Mouse (Mus musculus): ENCODE results near the gene Igf2bp1. TPM values are rescaled to one million over a fixed set of nuclear protein-coding genes. Genes with fewer than 3 reads are reported as not detected.

Gene Igf2bp1
- polyA plus RNA-seq, 1 experiment from 2014 or later, result 20.6 TPM

GRCm38 (mm10) chr11:96006852-96007515, 1.2 kb upstream of the Igf2bp1 start:
- peaks cover 33% of the 10 kb centered on the region for H3K4me1 ChIP-seq (replicated peaks)
- peak overlapping the region; percentile 98 for H3K4me2 ChIP-seq
- ATAC-seq (replicated peaks; ENCODE audit: insufficient number of reproducible peaks, insufficient read depth, low FRiP score, low read depth), result peak; percentile 59
- H3K9me3 ChIP-seq (replicated peaks), result no peaks in the 10 kb centered on the region
- H3K27ac ChIP-seq, result peak overlapping the region; percentile 84
- H3K4me3 ChIP-seq, result peak overlapping the region; percentile 86
- H3K9ac ChIP-seq, result peak overlapping the region; percentile 75
- no peaks in the 10 kb centered on the region for H3K36me3 ChIP-seq
- no peaks in the 10 kb centered on the region for H3K27me3 ChIP-seq
- WGBS, result under 1% methylated on average over 65 of the region's 67 CpGs

- Histone ChIP-seq H3K9ac (peak overlapping the region; percentile 75), H3K9me3 (replicated peaks) (no peaks in the 10 kb centered on the region), H3K36me3 (no peaks in the 10 kb centered on the region), H3K27me3 (no peaks in the 10 kb centered on the region), H3K4me1 (replicated peaks) (peaks cover 37% of the 10 kb centered on the region), H3K4me2 (peak overlapping the region; percentile 98), H3K4me3 (peak overlapping the region; percentile 86), H3K27ac (peak overlapping the region; percentile 84)
- WGBS, result under 1% methylated on average over 33 of the region's 33 CpGs
- 0 out of 2 replicates have a peak, but pooled peaks have one; percentile 1 for ATAC-seq (replicated peaks; ENCODE audit: insufficient number of reproducible peaks, insufficient read depth, low FRiP score, low read depth)
These were observed 669 bp upstream of the Igf2bp1 start for GRCm38 (mm10) chr11:96006367-96006851.

GRCm38 (mm10) chr11:96004793-96005402, 842 bp downstream of the Igf2bp1 start:
- no peaks in the 10 kb centered on the region for H3K9me3 ChIP-seq (replicated peaks)
- peaks cover 38% of the 10 kb centered on the region for H3K4me1 ChIP-seq (replicated peaks)
- peak overlapping the region; percentile 84 for H3K27ac ChIP-seq
- H3K27me3 ChIP-seq, result no peaks in the 10 kb centered on the region
- ATAC-seq (replicated peaks; ENCODE audit: insufficient number of reproducible peaks, insufficient read depth, low FRiP score, low read depth), result peak; percentile 54
- H3K9ac ChIP-seq, result peak overlapping the region; percentile 75
- no peaks in the 10 kb centered on the region for H3K36me3 ChIP-seq
- H3K4me2 ChIP-seq, result peak overlapping the region; percentile 98
- peak overlapping the region; percentile 86 for H3K4me3 ChIP-seq
- WGBS, result under 1% methylated on average over 54 of the region's 57 CpGs

- ATAC-seq (replicated peaks; ENCODE audit: insufficient number of reproducible peaks, insufficient read depth, low FRiP score, low read depth), result peak; percentile 41
- H3K36me3 ChIP-seq, result no peaks in the 10 kb centered on the region
These were observed 1.6 kb downstream of the Igf2bp1 start for GRCm38 (mm10) chr11:96003969-96004792.

GRCm38 (mm10) chr11:96003100-96003900, 2.4 kb downstream of the Igf2bp1 start:
- no peaks in the 10 kb centered on the region for H3K9me3 ChIP-seq (replicated peaks)
- no peak for ATAC-seq (replicated peaks; ENCODE audit: insufficient number of reproducible peaks, insufficient read depth, low FRiP score, low read depth)
- peak overlapping the region; percentile 86 for H3K4me3 ChIP-seq
- H3K27ac ChIP-seq, result 0 out of 2 replicates have a peak overlapping the region, but pooled peaks have one; percentile 5
- H3K4me2 ChIP-seq, result peak overlapping the region; percentile 98
- H3K4me1 ChIP-seq (replicated peaks), result peaks cover 40% of the 10 kb centered on the region
- peak overlapping the region; percentile 44 for H3K9ac ChIP-seq
- no peaks in the 10 kb centered on the region for H3K27me3 ChIP-seq
- no peaks in the 10 kb centered on the region for H3K36me3 ChIP-seq
- 5% methylated on average over 12 of the region's 12 CpGs for WGBS

More at GRCm38 (mm10) chr11:96003969-96004792, 1.6 kb downstream of the Igf2bp1 start:
- Histone ChIP-seq H3K4me1 (replicated peaks) (peaks cover 38% of the 10 kb centered on the region), H3K4me2 (peak overlapping the region; percentile 98), H3K4me3 (peak overlapping the region; percentile 86), H3K27ac (peak overlapping the region; percentile 84), H3K9me3 (replicated peaks) (no peaks in the 10 kb centered on the region), H3K9ac (peak overlapping the region; percentile 75), H3K27me3 (no peaks in the 10 kb centered on the region)
- under 1% methylated on average over 32 of the region's 32 CpGs for WGBS

GRCm38 (mm10) chr11:95994151-95994550, 11.6 kb downstream of the Igf2bp1 start:
- Histone ChIP-seq H3K4me1 (replicated peaks) (peaks cover 44% of the 10 kb centered on the region), H3K4me3 (no peak overlapping the region), H3K9me3 (replicated peaks) (no peaks in the 10 kb centered on the region), H3K9ac (no peak overlapping the region), H3K4me2 (no peak overlapping the region), H3K36me3 (no peaks in the 10 kb centered on the region), H3K27ac (no peak overlapping the region), H3K27me3 (no peaks in the 10 kb centered on the region)
- 91% methylated on average over 8 of the region's 8 CpGs for WGBS
- no peak for ATAC-seq (replicated peaks; ENCODE audit: insufficient number of reproducible peaks, insufficient read depth, low FRiP score, low read depth)

GRCm38 (mm10) chr11:95990886-95991708, 14.6 kb downstream of the Igf2bp1 start:
- peak overlapping the region; percentile 84 for H3K27ac ChIP-seq
- peak; percentile 50 for ATAC-seq (replicated peaks; ENCODE audit: insufficient number of reproducible peaks, insufficient read depth, low FRiP score, low read depth)
- peak overlapping the region; percentile 90 for H3K4me2 ChIP-seq
- H3K27me3 ChIP-seq, result no peaks in the 10 kb centered on the region
- no peaks in the 10 kb centered on the region for H3K9me3 ChIP-seq (replicated peaks)
- peak overlapping the region; percentile 73 for H3K9ac ChIP-seq
- no peaks in the 10 kb centered on the region for H3K36me3 ChIP-seq
- H3K4me3 ChIP-seq, result peak overlapping the region; percentile 59
- H3K4me1 ChIP-seq (replicated peaks), result peaks cover 57% of the 10 kb centered on the region
- WGBS, result 6% methylated on average over 44 of the region's 49 CpGs

- Histone ChIP-seq H3K9me3 (replicated peaks) (no peaks in the 10 kb centered on the region), H3K4me2 (peak overlapping the region; percentile 90), H3K27ac (peak overlapping the region; percentile 84), H3K4me3 (peak overlapping the region; percentile 59), H3K36me3 (no peaks in the 10 kb centered on the region), H3K9ac (peak overlapping the region; percentile 73), H3K4me1 (replicated peaks) (peaks cover 57% of the 10 kb centered on the region), H3K27me3 (no peaks in the 10 kb centered on the region)
- ATAC-seq (replicated peaks; ENCODE audit: insufficient number of reproducible peaks, insufficient read depth, low FRiP score, low read depth), result no peak
- 59% methylated on average over 4 of the region's 4 CpGs for WGBS
These were observed 15.3 kb downstream of the Igf2bp1 start for GRCm38 (mm10) chr11:95990431-95990830.

GRCm38 (mm10) chr11:95989864-95990263, 15.9 kb downstream of the Igf2bp1 start:
- no peaks in the 10 kb centered on the region for H3K27me3 ChIP-seq
- H3K4me1 ChIP-seq (replicated peaks), result peaks cover 57% of the 10 kb centered on the region
- no peak for ATAC-seq (replicated peaks; ENCODE audit: insufficient number of reproducible peaks, insufficient read depth, low FRiP score, low read depth)
- no peaks in the 10 kb centered on the region for H3K9me3 ChIP-seq (replicated peaks)
- H3K9ac ChIP-seq, result no peak overlapping the region; the same call in 1 of the 2 replicates
- no peak overlapping the region for H3K4me3 ChIP-seq
- WGBS, result 59% methylated on average over 8 of the region's 8 CpGs
- peak overlapping the region; percentile 0; the same call in 1 of the 2 replicates for H3K4me2 ChIP-seq
- no peaks in the 10 kb centered on the region for H3K36me3 ChIP-seq
- H3K27ac ChIP-seq, result peak overlapping the region; percentile 74; the same call in 1 of the 2 replicates

- Histone ChIP-seq H3K4me2 (peak overlapping the region; percentile 31; the same call in 1 of the 2 replicates), H3K27ac (peak overlapping the region; percentile 74), H3K36me3 (no peaks in the 10 kb centered on the region), H3K4me1 (replicated peaks) (peaks cover 62% of the 10 kb centered on the region), H3K27me3 (no peaks in the 10 kb centered on the region), H3K9me3 (replicated peaks) (no peaks in the 10 kb centered on the region), H3K4me3 (no peak overlapping the region), H3K9ac (peak overlapping the region; percentile 22; the same call in 1 of the 2 replicates)
- peak; percentile 81 for ATAC-seq (replicated peaks; ENCODE audit: insufficient number of reproducible peaks, insufficient read depth, low FRiP score, low read depth)
- 14% methylated on average over 9 of the region's 9 CpGs for WGBS
These were observed 17.2 kb downstream of the Igf2bp1 start for GRCm38 (mm10) chr11:95988533-95988932.
